Mouse (Mus musculus) heart, adult 18-20 months (tissue): ENCODE data around the gene Ltbp3. TPM values are rescaled to one million over a fixed set of nuclear protein-coding genes. Genes with fewer than 3 reads are reported as not detected.

Experiments used
- DNase-seq, 2 experiments: peaks; one replicate each; pipeline ENCODE4 v3.0.0; 2021 to 2022; ENCODE audit warnings: mixed read lengths in 1 of 2
- total RNA-seq, 2 experiments: library from RNA; stranded (reverse); gene quantifications; 2 replicates each; pipeline ENCODE4 v1.2.3; 2021

Gene Ltbp3
- total RNA-seq, 2 experiments from 2014 or later, result 30.4 to 35.5 TPM

DNA sequence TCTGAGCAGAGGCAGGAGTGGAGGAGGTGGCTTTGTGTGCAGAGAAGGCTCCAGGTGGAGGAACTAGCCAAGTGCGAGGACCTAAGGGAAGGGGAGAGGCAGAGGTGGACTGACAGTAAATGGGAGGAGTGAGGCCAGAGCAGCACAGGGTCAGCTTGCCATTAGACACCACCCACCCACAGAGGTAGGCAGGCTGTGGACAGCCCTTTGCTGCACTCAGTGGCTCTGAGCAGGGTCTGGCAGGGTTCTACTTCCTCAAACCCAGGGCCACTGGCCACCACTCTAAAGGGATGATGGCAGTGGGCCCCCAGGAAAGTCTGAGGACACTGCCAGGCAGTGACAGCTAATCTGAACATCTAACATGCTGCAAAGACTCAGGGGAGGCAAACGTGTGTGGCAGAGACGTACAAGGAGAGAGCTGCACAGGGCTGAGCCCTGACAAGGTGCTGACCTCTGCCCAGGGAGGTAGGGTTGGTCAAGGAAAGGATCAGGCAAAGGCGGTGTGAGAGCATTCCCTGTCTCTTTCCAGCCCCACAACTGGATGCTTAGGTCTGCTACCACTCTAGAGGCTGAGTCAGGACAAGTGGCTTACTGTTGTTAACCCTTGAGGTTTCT, 16.7 kb upstream of the Ltbp3 start:
- no peak for DNase-seq

- peak; percentile 90 to 95 for DNase-seq
Measured at GRCm38 (mm10) chr19:5724549-5724941, 16.2 kb upstream of the Ltbp3 start.

DNA sequence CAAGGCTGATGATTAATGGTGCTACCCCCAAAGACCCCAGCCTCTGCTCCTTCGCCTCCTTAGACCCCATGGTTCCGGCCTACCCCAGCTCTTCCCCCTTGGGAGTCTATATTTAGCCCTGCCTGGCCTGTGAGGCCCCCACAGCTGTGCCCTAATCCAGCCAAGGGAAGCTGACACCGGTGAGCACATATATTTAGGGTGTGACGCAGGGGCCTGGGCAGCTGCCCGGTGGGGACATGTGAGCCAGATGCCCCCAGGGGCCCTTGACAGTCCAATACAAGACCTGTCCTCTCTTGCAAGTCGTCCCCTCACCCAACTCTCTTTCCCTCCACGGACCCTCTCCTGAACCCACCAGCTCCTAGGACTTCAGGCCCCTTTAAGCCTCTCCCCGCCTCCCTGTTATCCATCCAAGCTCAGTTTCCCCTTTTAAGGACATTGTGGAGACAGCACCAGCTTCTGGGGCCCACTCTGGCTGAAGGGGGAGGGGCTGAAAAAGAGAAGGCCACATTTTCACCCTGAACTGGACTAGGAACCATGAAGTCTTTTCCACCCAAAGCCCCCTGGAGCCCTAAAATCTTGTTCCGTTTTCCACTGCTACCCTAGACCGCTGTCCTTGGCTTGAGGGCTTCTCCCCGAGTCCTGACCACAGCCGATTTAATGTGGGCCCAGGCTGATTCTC, 15.5 kb upstream of the Ltbp3 start:
- peak; percentile 89 for DNase-seq

- peak; percentile 87 to 88 for DNase-seq
Measured at GRCm38 (mm10) chr19:5725767-5726515, 14.8 kb upstream of the Ltbp3 start, which contains the start of gene Ehbp1l1. Gene Ehbp1l1 (minus strand): TSS chr19:5726317.

GRCm38 (mm10) chr19:5726961-5727578, 13.6 kb upstream of the Ltbp3 start:
- DNase-seq, result peak; percentile 56 to 57

GRCm38 (mm10) chr19:5727701-5728100, 13.0 kb upstream of the Ltbp3 start:
- peak; percentile 92 to 97 for DNase-seq

DNA sequence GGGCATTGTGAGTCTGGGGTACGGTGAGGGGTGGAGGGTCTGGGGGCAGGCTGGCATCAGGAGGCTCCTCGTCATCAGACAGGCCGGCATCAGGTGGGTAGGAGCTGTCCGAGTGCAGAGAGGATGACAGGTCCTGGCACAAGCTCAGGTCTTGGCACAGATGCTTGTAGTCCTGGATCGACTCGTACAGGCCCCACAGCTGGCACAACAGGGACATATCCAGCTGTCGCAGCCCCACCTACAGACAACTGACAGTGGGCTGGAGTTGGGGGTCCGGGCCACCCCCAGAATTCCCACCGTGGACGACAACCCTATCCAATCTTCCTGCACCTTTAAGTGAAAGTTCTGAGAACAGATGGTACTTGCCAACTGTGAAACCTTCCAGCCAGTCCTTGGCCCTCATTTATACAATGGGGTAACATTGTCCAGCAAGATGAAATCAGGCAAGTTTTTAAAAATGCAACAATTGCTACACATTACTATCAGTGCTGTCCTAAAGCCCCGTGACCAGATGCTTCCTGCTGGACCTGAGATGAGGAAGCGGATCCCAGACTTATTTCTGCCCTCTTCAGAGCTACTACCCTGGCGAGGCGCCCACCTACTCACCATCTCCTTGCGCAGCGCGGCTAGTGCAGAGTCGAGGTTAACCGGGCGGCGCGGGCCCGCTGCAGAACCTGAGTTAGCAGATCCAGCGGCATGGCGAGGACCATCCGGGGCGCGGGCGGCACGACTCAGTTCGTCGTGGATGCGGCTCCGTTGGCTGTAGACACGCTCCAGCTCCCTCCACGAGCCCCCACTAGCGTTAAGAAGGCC, 11.9 kb upstream of the Ltbp3 start:
- DNase-seq, result peak; percentile 63 to 72

GRCm38 (mm10) chr19:5729444-5729815, 11.3 kb upstream of the Ltbp3 start, which contains the start of gene Fam89b:
Gene Fam89b (minus strand): TSS chr19:5729653.
- DNase-seq, result peak; percentile 94 to 97

DNA sequence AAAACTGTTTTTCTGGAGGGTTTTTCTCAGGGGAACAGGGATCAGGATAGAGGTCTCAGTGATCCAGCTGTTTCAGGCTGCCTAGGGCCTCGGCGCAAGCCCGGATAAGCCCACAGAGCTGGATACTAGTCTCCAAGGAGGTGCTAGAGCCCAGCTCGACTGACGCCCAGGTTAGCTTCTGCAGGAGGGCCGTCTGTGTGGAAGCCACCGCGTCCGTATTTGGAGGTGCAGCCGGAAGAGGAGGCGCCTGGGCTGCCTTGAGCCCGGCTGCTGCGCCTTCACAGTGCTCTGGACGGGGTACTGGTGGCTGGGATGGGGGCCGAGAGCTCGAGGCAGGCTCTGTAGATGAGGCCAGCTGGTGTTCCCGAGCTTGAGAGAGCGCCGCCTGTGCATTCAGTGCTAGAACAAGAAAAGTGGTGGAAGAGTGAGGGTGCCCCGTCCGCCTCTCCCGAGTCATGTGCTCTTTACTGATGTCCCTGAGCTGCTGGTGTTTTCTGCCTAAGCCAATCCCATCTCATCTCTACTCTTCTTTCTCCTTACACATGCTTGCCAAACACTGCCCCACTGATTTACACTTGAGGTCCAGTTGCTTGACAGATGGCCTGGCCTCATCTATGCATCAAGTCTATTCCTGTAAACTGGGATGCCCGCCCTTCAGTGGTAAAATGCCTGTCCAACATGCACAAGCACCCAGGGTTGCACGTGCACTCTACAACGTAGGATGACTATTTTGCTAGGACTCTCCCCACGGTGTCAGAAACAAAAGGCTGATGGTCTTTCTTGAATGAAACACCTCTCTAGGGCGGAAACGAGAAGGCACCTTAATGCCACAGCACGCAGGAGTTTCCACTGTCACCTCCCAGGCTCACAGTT, 10.2 kb upstream of the Ltbp3 start:
- no peak for DNase-seq

GRCm38 (mm10) chr19:5731264-5731978, 9.3 kb upstream of the Ltbp3 start:
- DNase-seq, result peak; percentile 93 to 95

DNA sequence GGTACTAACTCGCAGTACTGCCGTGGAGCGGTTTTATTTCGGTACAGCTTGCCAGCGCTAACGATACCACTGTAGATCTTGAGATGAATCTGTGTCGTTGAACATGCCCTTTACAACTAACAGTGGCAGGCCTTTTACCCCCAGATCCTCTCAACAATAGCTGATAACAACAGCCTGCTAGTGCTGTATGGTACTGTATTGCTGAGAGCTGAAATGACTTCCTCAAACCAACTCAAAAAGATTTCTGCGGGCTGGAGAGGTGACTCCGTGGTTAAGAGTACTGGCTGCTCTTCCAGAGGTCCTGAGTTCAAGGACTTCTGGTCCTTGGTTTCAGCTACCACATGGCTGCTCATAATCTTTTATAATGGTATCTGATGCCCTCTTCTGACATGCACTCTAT, 6.4 kb upstream of the Ltbp3 start:
- DNase-seq, result no peak

DNA sequence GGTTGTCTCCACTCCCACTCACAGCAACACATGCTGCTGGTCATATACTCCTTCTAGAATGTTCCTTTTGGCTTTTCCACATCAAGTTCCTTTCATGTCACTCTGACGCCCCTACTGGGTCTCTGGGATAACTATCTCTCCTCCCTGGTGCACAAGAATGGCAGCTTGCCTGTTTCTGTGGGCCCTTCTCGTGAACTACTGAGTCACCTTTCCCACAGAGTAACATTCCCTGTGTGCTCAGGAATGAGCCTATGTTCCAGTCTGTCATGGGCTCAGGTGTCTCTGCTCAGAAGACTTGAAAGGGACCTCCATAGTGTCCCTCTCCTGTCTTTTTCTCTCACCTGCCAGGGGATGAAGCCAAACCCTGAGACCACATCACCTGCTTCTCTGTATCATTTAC, 1.3 kb upstream of the Ltbp3 start:
- no peak for DNase-seq

DNA sequence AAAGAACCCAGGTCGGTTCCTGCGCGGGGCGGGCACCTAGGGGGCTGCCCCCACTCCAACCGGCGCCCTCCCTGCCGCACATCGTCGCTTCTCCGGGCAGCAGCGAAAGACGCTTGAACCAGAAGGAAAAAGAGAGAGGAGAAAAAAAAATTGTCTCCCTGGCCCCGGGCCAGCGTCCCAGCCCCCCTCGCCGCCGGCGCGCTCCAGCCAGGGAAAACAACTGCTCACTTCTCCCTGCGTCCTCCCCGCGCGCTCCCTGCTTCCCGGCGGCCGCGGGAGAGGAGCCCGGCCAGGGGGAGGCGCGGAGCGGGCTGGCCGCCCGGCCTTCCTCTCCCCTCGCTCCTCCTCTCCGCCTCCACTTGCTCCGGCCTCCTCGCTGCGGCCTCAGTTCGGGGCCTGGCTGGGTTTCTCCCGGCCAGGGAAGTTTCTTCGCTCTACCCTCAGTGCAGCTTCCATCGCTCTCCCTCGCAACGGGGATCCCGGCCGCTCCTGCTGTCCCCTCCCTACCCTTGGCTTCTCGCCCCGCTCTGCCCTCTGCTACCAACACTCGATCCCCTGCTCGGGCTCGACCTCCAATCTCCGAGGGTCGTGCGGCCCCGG, 1.0 kb downstream of the Ltbp3 start:
- DNase-seq, result peak; percentile 84 to 91

GRCm38 (mm10) chr19:5742241-5742641, 1.5 kb downstream of the Ltbp3 start:
- peak; percentile 18 to 51 for DNase-seq

GRCm38 (mm10) chr19:5743576-5743975, 2.9 kb downstream of the Ltbp3 start:
- peak; percentile 28 to 29 for DNase-seq

DNA sequence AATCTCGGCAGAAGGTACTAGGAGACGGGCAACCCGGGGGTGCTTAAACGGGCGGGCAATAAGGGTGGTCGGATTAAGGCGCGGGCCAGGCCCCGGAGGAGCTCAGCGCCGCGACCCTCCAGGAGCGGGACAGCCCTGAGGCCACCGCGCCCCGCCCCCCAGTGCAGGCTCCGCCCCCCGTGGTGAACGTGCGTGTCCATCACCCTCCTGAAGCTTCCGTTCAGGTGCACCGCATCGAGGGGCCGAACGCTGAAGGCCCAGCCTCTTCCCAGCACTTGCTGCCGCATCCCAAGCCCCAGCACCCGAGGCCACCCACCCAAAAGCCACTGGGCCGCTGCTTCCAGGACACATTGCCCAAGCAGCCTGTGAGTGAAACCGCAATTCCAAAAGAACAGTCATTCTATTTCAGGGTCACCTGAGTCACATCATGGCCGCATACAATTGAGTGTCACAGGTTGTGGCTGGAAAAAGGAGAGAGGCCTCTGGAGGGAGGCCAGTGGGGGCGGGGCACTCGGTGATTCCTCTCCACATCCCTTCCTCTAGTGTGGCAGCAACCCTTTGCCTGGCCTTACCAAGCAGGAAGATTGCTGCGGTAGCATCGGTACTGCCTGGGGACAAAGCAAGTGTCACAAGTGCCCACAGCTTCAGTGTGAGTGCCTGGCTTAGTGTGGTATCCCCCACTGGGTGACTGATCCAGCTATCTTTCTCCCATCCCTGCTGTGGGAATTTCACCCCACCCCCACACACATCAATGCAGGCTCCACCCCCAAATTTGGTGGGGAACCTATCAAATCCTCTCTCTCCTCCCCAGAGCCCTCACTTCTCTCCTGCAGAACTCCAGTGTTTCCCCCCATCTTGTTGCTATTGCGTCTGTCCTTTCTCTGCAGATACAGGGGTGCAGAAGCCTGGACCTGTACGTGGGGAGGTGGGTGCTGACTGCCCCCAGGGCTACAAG, 5.3 kb downstream of the Ltbp3 start:
- DNase-seq, result no peak

- DNase-seq, result no peak
Measured at GRCm38 (mm10) chr19:5746907-5747363, 6.2 kb downstream of the Ltbp3 start.

DNA sequence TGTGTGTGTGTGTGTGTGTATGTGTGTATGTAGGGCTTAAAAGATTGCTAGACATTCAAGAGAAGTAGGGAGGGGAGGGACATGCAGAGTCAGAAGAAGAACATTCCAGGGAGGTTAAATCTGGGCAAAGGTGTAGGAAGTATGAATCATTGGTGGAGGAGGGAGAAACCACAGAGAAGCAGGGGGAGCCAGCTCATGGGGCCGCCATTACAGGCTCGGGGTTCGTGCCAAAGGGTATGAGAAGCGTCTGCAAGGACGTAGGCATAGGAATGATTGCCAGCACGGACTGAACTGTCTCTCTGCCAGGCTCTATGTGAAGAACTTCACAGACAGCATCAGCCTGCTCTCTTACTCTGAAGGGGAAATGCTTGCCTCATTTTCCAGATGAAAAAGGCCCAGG, 8.8 kb downstream of the Ltbp3 start:
- no peak for DNase-seq
